Mouse (Mus musculus) Patski (cell line): ENCODE measurements around the gene Cobl. TPM values are rescaled to one million over a fixed set of nuclear protein-coding genes. Genes with fewer than 3 reads are reported as not detected.

Experiments
- ATAC-seq: fragments of 100-300 bp; one replicate; pipeline ENCODE4 v1.8.0; 2021
- CTCF ChIA-PET: fragments of 350-600 bp; sonication (Branson Sonifier 250); formaldehyde crosslinking; loops from one replicate; lab custom pipeline; 2022; ENCODE audit warnings: inconsistent platforms; lab: Charles Lee
- POLR2A ChIA-PET: fragments of 350-600 bp; sonication (Branson Sonifier 250); formaldehyde crosslinking; loops from one replicate; lab custom pipeline; 2022; ENCODE audit warnings: antibody characterized with exemption, inconsistent platforms; lab: Charles Lee
- DNase-seq: peaks from one replicate; pipeline ENCODE4 v3.0.0-alpha.2; 2011; ENCODE audit warnings: low read depth, low spot score
- H3K27me3 ChIP-seq: fragments of 371-371 bp; one replicate; pipeline ENCODE4 v1.5.1; 2021
- CTCF ChIP-seq: fragments of 100-300 bp; IDR thresholded peaks from one replicate; pipeline ENCODE4 v1.5.1; 2021
- in situ Hi-C: fragments of 300-500 bp; cut with MboI; formaldehyde crosslinking; loops from 3 replicates; pipeline ENCODE4 v1.11.1; 2018; ENCODE audit warnings: low pct_unique_long_range_greater_than_20kb, mixed read lengths
- polyA plus RNA-seq: library from polyadenylated mRNA; unstranded; gene quantifications from one replicate; pipeline ENCODE4 v1.2.3, GENCODE M21; 2021

The Cobl gene
- polyA plus RNA-seq, 1 experiment from 2014 or later, result 51.7 TPM

GRCm38 (mm10) chr11:12407834-12408233, 56.9 kb downstream of the Cobl start:
- ChIA-PET POLR2A (no interaction called here), CTCF (interaction anchor here (1.2 to 1.7 kb wide), 4 partner anchors 9 to 34 kb away, joined by 3 to 6 read pairs (median 4); no protein-coding TSS in a partner anchor)
- ATAC-seq (no peak), DNase-seq (no peak)
- no peak for TF ChIP-seq CTCF
- H3K27me3 ChIP-seq, result no peaks in the 10 kb centered on the region
- in situ Hi-C loops, result no loop called here

- POLR2A ChIA-PET, result no interaction called here
Measured at GRCm38 (mm10) chr11:12399903-12400302, 64.9 kb downstream of the Cobl start.

GRCm38 (mm10) chr11:12396196-12396595, 68.6 kb downstream of the Cobl start:
- in situ Hi-C loops, result no loop called here
- DNase-seq, result no peak
- peak; percentile 46 for ATAC-seq
- no peak for TF ChIP-seq CTCF
- POLR2A ChIA-PET, result no interaction called here
- no peaks in the 10 kb centered on the region for H3K27me3 ChIP-seq
- CTCF ChIA-PET, result interaction anchor here (0.7 to 2.1 kb wide), 6 partner anchors 10 to 22 kb away, joined by 3 to 6 read pairs (median 4); no protein-coding TSS in a partner anchor

More at GRCm38 (mm10) chr11:12399903-12400302, 64.9 kb downstream of the Cobl start:
- no peak for TF ChIP-seq CTCF
- ATAC-seq (no peak), DNase-seq (no peak)
- in situ Hi-C loops, result no loop called here
- no peaks in the 10 kb centered on the region for H3K27me3 ChIP-seq
- CTCF ChIA-PET, result interaction anchor here (1.5 to 1.6 kb wide), 2 partner anchors 10 to 25 kb away, joined by 4 to 6 read pairs; no protein-coding TSS in a partner anchor

- ChIA-PET CTCF (interaction anchor here (0.7 to 1.0 kb wide), 2 partner anchors 80 to 147 kb away, joined by 3 read pairs; no protein-coding TSS in a partner anchor), POLR2A (interaction anchor here (0.7 kb wide), 1 partner anchor 18 kb away, joined by 4 read pairs; no protein-coding TSS in a partner anchor)
- no peaks in the 10 kb centered on the region for H3K27me3 ChIP-seq
- TF ChIP-seq CTCF, result no peak
- DNase-seq (no peak), ATAC-seq (no peak)
- in situ Hi-C loops, result loop anchor here (5.0 kb wide), 1 partner anchor 78 kb away; no protein-coding TSS in a partner anchor
Measured at GRCm38 (mm10) chr11:12394701-12395100, 70.1 kb downstream of the Cobl start.

GRCm38 (mm10) chr11:12394151-12394550, 70.6 kb downstream of the Cobl start:
- POLR2A ChIA-PET, result interaction anchor here (0.7 kb wide), 1 partner anchor 18 kb away, joined by 4 read pairs; no protein-coding TSS in a partner anchor
- in situ Hi-C loops, result loop anchor here (5.0 kb wide), 1 partner anchor 78 kb away; no protein-coding TSS in a partner anchor
- no peak for TF ChIP-seq CTCF
- ATAC-seq (peak; percentile 92), DNase-seq (peak; percentile 38)
- CTCF ChIA-PET, result interaction anchor here (0.7 to 1.0 kb wide), 2 partner anchors 79 to 147 kb away, joined by 3 read pairs; no protein-coding TSS in a partner anchor
- H3K27me3 ChIP-seq, result no peaks in the 10 kb centered on the region

- ChIA-PET CTCF (interaction anchor here (0.9 kb wide), 2 partner anchors 13 to 147 kb away, joined by 3 to 4 read pairs; no protein-coding TSS in a partner anchor), POLR2A (interaction anchor here (0.6 kb wide), 1 partner anchor 172 kb away, joined by 3 read pairs; no protein-coding TSS in a partner anchor)
- ATAC-seq (no peak), DNase-seq (no peak)
- no peaks in the 10 kb centered on the region for H3K27me3 ChIP-seq
- in situ Hi-C loops, result no loop called here
- no peak for TF ChIP-seq CTCF
Measured at GRCm38 (mm10) chr11:12384826-12385225, 79.9 kb downstream of the Cobl start.

- ATAC-seq (no peak), DNase-seq (no peak)
- in situ Hi-C loops, result no loop called here
- CTCF ChIA-PET, result no interaction called here
- TF ChIP-seq CTCF, result no peak
- no peaks in the 10 kb centered on the region for H3K27me3 ChIP-seq
- POLR2A ChIA-PET, result no interaction called here
Measured at GRCm38 (mm10) chr11:12382991-12383390, 81.8 kb downstream of the Cobl start.

- in situ Hi-C loops, result no loop called here
- CTCF ChIA-PET, result interaction anchor here (0.6 to 1.2 kb wide), 3 partner anchors 11 to 151 kb away, joined by 3 to 4 read pairs (median 3); no protein-coding TSS in a partner anchor
- ATAC-seq, result no peak
- POLR2A ChIA-PET, result no interaction called here
- DNase-seq, result no peak
- TF ChIP-seq CTCF, result no peak
- no peaks in the 10 kb centered on the region for H3K27me3 ChIP-seq
Measured at GRCm38 (mm10) chr11:12381096-12381495, 83.7 kb downstream of the Cobl start.

GRCm38 (mm10) chr11:12376628-12377027, 88.1 kb downstream of the Cobl start:
- in situ Hi-C loops, result no loop called here
- no peak for TF ChIP-seq CTCF
- no peaks in the 10 kb centered on the region for H3K27me3 ChIP-seq
- POLR2A ChIA-PET, result no interaction called here
- no peak for DNase-seq
- CTCF ChIA-PET, result interaction anchor here (1.8 kb wide), 1 partner anchor 164 kb away, joined by 5 read pairs; no protein-coding TSS in a partner anchor
- no peak for ATAC-seq

GRCm38 (mm10) chr11:12373106-12374098, 91.4 kb downstream of the Cobl start:
- peak; percentile 87 for TF ChIP-seq CTCF
- ChIA-PET POLR2A (no interaction called here), CTCF (interaction anchor here (0.6 to 5.1 kb wide), 32 partner anchors 10 to 553 kb away, joined by 3 to 41 read pairs (median 4); no protein-coding TSS in a partner anchor)
- ATAC-seq (peak; percentile 99), DNase-seq (no peak)
- no peaks in the 10 kb centered on the region for H3K27me3 ChIP-seq
- in situ Hi-C loops, result loop anchor here (5.0 kb wide), 1 partner anchor 154 kb away; no protein-coding TSS in a partner anchor
